Mouse (Mus musculus) brain, embryonic 14.5 days (tissue): ENCODE measurements around the gene Adh7.

Experiments used
- CTCF ChIP-seq: fragments of 200-500 bp; IDR thresholded peaks from 2 replicates; pipeline ENCODE4 v1.5.1; 2012; ENCODE audit warnings: inconsistent platforms, mild to moderate bottlenecking, moderate library complexity, borderline replicate concordance; ENCODE audit not compliant: insufficient read depth, insufficient read length; ENCODE audit errors: extremely low read depth
- POLR2A ChIP-seq: fragments of 200-500 bp; IDR thresholded peaks from 2 replicates; pipeline ENCODE4 v1.6.1; 2012; ENCODE audit warnings: mild to moderate bottlenecking, inconsistent platforms, borderline replicate concordance; ENCODE audit not compliant: poor library complexity, insufficient read depth, insufficient read length, severe bottlenecking; ENCODE audit errors: extremely low read depth

- TF ChIP-seq CTCF (no peak), POLR2A (no peak)
Measured at GRCm38 (mm10) chr3:138182019-138182418, 35.5 kb upstream of the Adh7 start.
